Mouse (Mus musculus): ENCODE measurements around the gene Slc34a1. TPM values are rescaled to one million over a fixed set of nuclear protein-coding genes. Genes with fewer than 3 reads are reported as not detected.

The Slc34a1 gene
- polyA plus RNA-seq, 1 experiment: not detected

- Histone ChIP-seq H3K4me1 (ENCODE audit: control insufficient read depth, insufficient read depth, insufficient read length, low read length) (no peaks in the 10 kb centered on the region), H3K4me3 (ENCODE audit: insufficient read depth, low read depth, low read length) (no peak overlapping the region), H3K27ac (replicated peaks; ENCODE audit: low read depth, low read length) (no peak overlapping the region)
Measured at GRCm38 (mm10) chr13:55391626-55392029, 6.4 kb upstream of the Slc34a1 start.

DNA sequence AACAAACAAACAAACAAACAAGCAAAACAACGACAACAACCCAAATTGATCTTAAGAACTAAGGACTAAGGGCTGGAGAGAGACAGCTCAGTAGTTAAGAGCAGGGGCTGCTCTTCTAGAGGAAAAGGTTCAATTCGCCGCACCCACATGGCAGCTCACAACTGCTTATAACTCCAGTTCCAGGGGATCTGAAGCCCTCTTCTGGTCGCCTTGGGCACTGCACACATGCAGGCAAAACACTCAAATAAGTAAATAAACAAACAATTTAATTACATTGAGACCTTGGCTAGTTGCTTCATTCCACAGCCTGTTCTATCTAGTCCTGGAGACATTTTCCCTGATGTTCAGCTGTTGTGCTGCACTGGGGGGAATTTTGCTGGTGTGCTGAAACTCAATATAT is 5.1 kb upstream of the Slc34a1 start:
- Histone ChIP-seq H3K4me3 (ENCODE audit: insufficient read depth, low read depth, low read length) (no peak overlapping the region), H3K27ac (replicated peaks; ENCODE audit: low read depth, low read length) (no peak overlapping the region)

GRCm38 (mm10) chr13:55399300-55400038 is 1.5 kb downstream of the Slc34a1 start:
- H3K4me1 ChIP-seq (ENCODE audit: control insufficient read depth, insufficient read depth, insufficient read length, low read length): no peaks in the 10 kb centered on the region
- no peak overlapping the region for H3K4me3 ChIP-seq (ENCODE audit: insufficient read depth, low read depth, low read length)
- no peak overlapping the region for H3K27ac ChIP-seq (replicated peaks; ENCODE audit: low read depth, low read length)

More for the DNA sequence above, 5.1 kb upstream of the Slc34a1 start:
- no peaks in the 10 kb centered on the region for H3K4me1 ChIP-seq (ENCODE audit: control insufficient read depth, insufficient read depth, insufficient read length, low read length)

- H3K4me1 ChIP-seq (ENCODE audit: control insufficient read depth, insufficient read depth, insufficient read length, low read length): no peaks in the 10 kb centered on the region
Measured at GRCm38 (mm10) chr13:55400039-55400346, 2.0 kb downstream of the Slc34a1 start.

GRCm38 (mm10) chr13:55403266-55403665 is 5.3 kb downstream of the Slc34a1 start:
- Histone ChIP-seq H3K4me1 (ENCODE audit: control insufficient read depth, insufficient read depth, insufficient read length, low read length) (no peaks in the 10 kb centered on the region), H3K4me3 (ENCODE audit: insufficient read depth, low read depth, low read length) (no peak overlapping the region), H3K27ac (replicated peaks; ENCODE audit: low read depth, low read length) (no peak overlapping the region)

More at GRCm38 (mm10) chr13:55400039-55400346, 2.0 kb downstream of the Slc34a1 start:
- H3K4me3 ChIP-seq (ENCODE audit: insufficient read depth, low read depth, low read length): no peak overlapping the region
- H3K27ac ChIP-seq (replicated peaks; ENCODE audit: low read depth, low read length): no peak overlapping the region

DNA sequence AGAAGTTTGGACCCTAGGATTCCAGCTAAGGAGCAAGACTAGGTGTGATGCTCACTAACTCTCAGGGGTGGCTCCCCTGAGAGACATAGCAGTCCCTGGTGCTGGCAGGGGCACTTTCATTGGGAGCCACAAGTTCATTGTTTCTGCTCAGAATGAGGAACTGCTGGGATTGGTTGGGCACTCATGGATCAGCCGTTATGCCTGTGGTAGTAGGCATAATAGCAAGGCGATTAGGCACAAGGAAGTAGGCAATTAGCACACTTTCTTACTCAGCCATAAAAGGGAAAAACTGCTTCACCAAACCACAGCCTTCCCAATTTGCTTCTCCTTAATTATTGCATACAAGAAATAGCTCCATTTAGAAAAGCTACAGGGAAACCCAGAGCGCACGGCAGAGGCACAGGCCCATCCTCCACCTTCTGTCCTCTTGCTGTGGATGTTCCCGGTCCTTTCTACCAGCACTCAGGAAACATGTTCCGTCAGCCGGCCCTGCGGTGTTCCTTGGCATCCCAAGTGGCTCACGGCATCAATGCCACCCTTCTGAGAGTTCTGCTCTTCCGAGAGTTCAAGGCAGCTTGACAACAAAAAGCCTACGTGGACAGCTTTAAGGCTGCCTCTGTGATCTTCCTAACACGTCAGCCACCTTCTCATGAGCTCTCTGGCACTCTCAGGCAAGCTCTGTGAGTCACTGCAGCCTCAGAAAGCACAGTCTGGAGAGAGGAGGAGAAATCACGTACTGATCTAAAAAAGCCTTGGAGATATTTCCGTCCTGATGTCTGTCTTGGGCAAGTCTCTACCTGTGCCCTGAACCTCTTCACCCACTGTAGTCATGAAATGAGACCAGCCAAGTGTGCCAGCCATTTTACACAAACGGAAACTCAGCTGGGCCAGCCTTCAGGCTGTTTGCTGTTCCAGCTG is 6.2 kb downstream of the Slc34a1 start:
- Histone ChIP-seq H3K4me1 (ENCODE audit: control insufficient read depth, insufficient read depth, insufficient read length, low read length) (no peaks in the 10 kb centered on the region), H3K4me3 (ENCODE audit: insufficient read depth, low read depth, low read length) (no peak overlapping the region), H3K27ac (replicated peaks; ENCODE audit: low read depth, low read length) (no peak overlapping the region)

DNA sequence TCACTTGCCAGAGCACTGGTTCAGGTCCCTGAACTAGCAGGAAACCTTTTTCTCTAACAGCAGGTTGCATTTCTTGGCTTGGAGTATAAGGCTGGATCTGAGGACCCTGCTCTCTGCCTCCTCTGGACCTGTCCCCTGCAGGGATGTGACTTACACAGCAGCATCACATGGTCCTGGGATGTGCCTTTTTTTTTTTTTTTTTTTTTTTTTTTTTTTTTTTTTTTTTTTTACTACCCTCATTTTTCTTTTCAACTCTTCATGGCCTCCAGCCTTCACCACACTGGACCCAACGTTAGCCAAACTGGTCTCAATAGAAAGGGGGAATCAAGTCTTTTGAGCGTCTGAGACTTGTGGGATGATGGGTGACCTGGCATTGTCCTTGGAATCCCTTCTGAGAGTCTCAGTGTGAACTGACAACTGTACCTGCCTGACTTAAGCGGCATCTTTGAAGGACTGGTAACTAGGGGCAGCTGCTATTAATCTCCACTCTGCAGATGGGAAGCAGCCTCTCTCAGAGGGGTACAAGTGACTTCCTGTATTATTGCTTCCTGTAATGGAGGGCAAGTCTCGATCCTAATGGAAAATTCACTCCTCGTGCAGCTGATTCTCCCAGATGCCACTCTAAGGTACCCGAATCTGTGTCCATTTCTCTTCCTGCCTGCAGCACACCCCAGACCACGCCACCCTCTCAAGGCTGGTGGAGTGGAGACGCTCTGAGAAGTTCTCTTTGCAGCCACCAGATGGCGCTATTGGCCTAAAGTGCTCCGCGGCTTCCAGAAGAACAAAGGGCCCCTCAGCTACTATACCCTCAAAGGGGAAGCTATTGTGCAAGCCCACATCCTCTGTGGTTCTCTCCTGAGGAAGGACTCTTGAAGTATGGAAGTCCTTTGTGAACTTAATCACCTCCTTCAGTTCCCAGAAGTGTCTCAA is 7.1 kb downstream of the Slc34a1 start:
- H3K4me1 ChIP-seq (ENCODE audit: control insufficient read depth, insufficient read depth, insufficient read length, low read length): no peaks in the 10 kb centered on the region
- H3K4me3 ChIP-seq (ENCODE audit: insufficient read depth, low read depth, low read length): no peak overlapping the region
- H3K27ac ChIP-seq (replicated peaks; ENCODE audit: low read depth, low read length): no peak overlapping the region

- Histone ChIP-seq H3K27ac (replicated peaks; ENCODE audit: low read depth, low read length) (no peak overlapping the region), H3K4me1 (ENCODE audit: control insufficient read depth, insufficient read depth, insufficient read length, low read length) (no peaks in the 10 kb centered on the region), H3K4me3 (ENCODE audit: insufficient read depth, low read depth, low read length) (no peak overlapping the region)
Measured at GRCm38 (mm10) chr13:55405783-55406390, 7.9 kb downstream of the Slc34a1 start.

GRCm38 (mm10) chr13:55407341-55407740 is 9.4 kb downstream of the Slc34a1 start:
- H3K4me1 ChIP-seq (ENCODE audit: control insufficient read depth, insufficient read depth, insufficient read length, low read length): no peaks in the 10 kb centered on the region
- no peak overlapping the region for H3K4me3 ChIP-seq (ENCODE audit: insufficient read depth, low read depth, low read length)
- H3K27ac ChIP-seq (replicated peaks; ENCODE audit: low read depth, low read length): no peak overlapping the region

- no peaks in the 10 kb centered on the region for H3K4me1 ChIP-seq (ENCODE audit: control insufficient read depth, insufficient read depth, insufficient read length, low read length)
- no peak overlapping the region for H3K4me3 ChIP-seq (ENCODE audit: insufficient read depth, low read depth, low read length)
- no peak overlapping the region for H3K27ac ChIP-seq (replicated peaks; ENCODE audit: low read depth, low read length)
Measured at GRCm38 (mm10) chr13:55408546-55409120, 10.6 kb downstream of the Slc34a1 start.

DNA sequence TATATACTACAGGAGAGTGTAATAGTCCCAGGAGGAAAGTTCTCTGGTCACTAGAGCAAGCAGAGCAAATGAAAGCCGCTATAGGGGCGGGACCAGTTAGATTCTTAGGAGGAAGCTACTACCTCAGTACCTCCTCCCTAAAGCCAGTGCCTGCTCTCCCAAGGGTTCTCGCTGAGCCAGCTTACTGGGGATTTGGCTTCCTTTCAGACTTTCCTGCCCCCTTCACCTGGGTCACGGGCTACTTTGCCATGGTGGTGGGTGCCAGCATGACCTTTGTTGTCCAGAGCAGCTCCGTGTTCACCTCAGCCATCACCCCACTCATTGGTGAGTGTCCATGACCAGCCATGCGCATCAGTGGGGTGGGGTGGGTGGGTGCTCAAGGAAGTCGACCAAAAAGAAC is 13.8 kb downstream of the Slc34a1 start:
- Histone ChIP-seq H3K4me1 (ENCODE audit: control insufficient read depth, insufficient read depth, insufficient read length, low read length) (no peaks in the 10 kb centered on the region), H3K4me3 (ENCODE audit: insufficient read depth, low read depth, low read length) (no peak overlapping the region), H3K27ac (replicated peaks; ENCODE audit: low read depth, low read length) (no peak overlapping the region)

DNA sequence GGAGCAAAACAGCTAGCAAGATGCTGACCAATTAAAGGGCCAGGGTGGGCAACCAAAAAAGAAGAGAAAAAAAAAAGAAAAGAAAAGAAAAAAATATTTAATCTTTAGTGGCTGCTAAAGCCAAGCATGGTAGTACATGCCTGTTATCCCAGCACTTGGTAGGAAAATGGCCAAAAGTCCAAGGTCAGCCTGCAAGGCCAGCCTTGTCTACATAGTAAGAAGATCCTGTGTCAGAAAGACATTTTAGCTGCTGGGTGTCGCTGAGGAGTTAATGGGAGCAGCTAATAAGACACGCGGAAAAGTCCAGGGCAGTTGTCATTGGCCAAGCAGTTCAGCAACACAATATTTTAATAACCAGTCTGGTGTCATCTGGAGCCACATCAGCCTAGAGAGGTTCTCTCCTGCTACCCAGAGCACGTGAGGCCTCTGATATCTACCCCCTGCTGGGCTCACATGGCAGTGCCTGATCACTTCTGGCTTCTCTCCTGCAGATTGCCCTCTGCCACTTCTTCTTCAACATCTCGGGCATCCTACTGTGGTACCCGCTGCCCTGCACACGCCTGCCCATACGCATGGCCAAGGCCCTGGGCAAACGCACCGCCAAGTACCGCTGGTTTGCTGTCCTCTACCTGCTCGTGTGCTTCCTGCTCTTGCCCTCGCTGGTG is 14.8 kb downstream of the Slc34a1 start:
- H3K4me1 ChIP-seq (ENCODE audit: control insufficient read depth, insufficient read depth, insufficient read length, low read length): no peaks in the 10 kb centered on the region
- no peak overlapping the region for H3K27ac ChIP-seq (replicated peaks; ENCODE audit: low read depth, low read length)
- H3K4me3 ChIP-seq (ENCODE audit: insufficient read depth, low read depth, low read length): no peak overlapping the region

DNA sequence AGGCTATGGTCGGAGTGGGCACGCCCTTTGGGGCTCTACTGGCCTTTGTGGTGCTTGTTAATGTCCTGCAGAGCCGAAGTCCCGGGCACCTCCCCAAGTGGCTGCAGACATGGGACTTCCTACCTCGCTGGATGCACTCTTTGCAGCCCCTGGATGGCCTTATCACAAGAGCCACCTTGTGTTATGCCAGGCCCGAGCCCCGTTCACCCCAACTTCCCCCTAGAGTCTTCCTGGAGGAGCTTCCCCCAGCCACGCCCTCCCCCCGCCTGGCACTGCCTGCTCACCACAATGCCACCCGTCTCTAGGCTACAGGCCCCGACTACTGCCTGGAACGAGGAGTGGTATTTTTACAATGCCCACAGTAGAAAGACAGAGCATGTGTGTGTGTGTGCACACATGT is 15.3 kb downstream of the Slc34a1 start:
- no peaks in the 10 kb centered on the region for H3K4me1 ChIP-seq (ENCODE audit: control insufficient read depth, insufficient read depth, insufficient read length, low read length)
- H3K27ac ChIP-seq (replicated peaks; ENCODE audit: low read depth, low read length): no peak overlapping the region
- no peak overlapping the region for H3K4me3 ChIP-seq (ENCODE audit: insufficient read depth, low read depth, low read length)

Measured in brown adipose tissue, adult 24 weeks (tissue).